Mouse (Mus musculus) testis, adult 2 months (tissue): ENCODE data around the gene Bap1. TPM values are rescaled to one million over a fixed set of nuclear protein-coding genes. Genes with fewer than 3 reads are reported as not detected.

Experiments
- H3K27ac ChIP-seq: fragments of 200-500 bp; 2 replicates; pipeline ENCODE4 v1.5.1; 2012; ENCODE audit warnings: low read depth, low read length; ENCODE audit not compliant: control insufficient read depth, insufficient read depth
- H3K27me3 ChIP-seq: fragments of 200-500 bp; 2 replicates; pipeline ENCODE4 v1.6.1; 2012; ENCODE audit warnings: mild to moderate bottlenecking, low read length, moderate library complexity; ENCODE audit not compliant: control insufficient read depth, insufficient read depth
- H3K36me3 ChIP-seq: fragments of 200-500 bp; 2 replicates; pipeline ENCODE4 v1.6.1; 2012; ENCODE audit warnings: mild to moderate bottlenecking, low read length; ENCODE audit not compliant: control insufficient read depth, insufficient read depth
- H3K4me1 ChIP-seq: fragments of 200-500 bp; 2 replicates; pipeline ENCODE4 v1.6.1; 2012; ENCODE audit warnings: low read length; ENCODE audit not compliant: control insufficient read depth, insufficient read depth
- H3K4me3 ChIP-seq: fragments of 200-500 bp; 2 replicates; pipeline ENCODE4 v1.5.1; 2012; ENCODE audit warnings: low read depth, mild to moderate bottlenecking, low read length, moderate library complexity, mixed read lengths; ENCODE audit not compliant: control insufficient read depth
- CTCF ChIP-seq: fragments of 200-500 bp; IDR thresholded peaks from 2 replicates; pipeline ENCODE4 v1.5.1; 2012; ENCODE audit warnings: low read depth, mild to moderate bottlenecking, inconsistent platforms, low read length, moderate library complexity; ENCODE audit not compliant: control insufficient read depth, insufficient read depth, insufficient replicate concordance
- POLR2A ChIP-seq: fragments of 200-500 bp; IDR thresholded peaks from 2 replicates; pipeline ENCODE4 v1.6.1; 2012; ENCODE audit warnings: low read depth, mild to moderate bottlenecking, inconsistent platforms, low read length, moderate library complexity; ENCODE audit not compliant: control insufficient read depth
- polyA plus RNA-seq: library from polyadenylated mRNA; depleted of rRNA; stranded (reverse); fragments of >200 nt; gene quantifications from 2 replicates; pipeline ENCODE4 v1.2.3, GENCODE M21; 2012; rRNA removed

Bap1 gene
- polyA plus RNA-seq: 84.1 and 84.7 TPM in 2 replicates

- Histone ChIP-seq H3K4me1 (no peaks in the 10 kb centered on the region; the same call in 1 of the 2 replicates), H3K27ac (peak within 1 kb of the TSS; percentile 99), H3K4me3 (peak within 1 kb of the TSS; percentile 98), H3K36me3 (peaks cover 3% of the 10 kb centered on the region), H3K27me3 (no peaks in the 10 kb centered on the region)
- TF ChIP-seq CTCF (no peak), POLR2A (peak; percentile 93)
Observed at GRCm38 (mm10) chr14:31251084-31251604, at the start of gene Bap1, which contains the start of gene Phf7. Bap1 (plus strand) TSS chr14:31251450. Phf7 (minus strand) TSS chr14:31251317.

GRCm38 (mm10) chr14:31204844-31205243 is 46.4 kb upstream of the Bap1 start:
- no peak for TF ChIP-seq POLR2A
- no peak for TF ChIP-seq CTCF
- no peak overlapping the region for H3K4me3 ChIP-seq
- H3K27me3 ChIP-seq: no peaks in the 10 kb centered on the region
- peaks cover 13% of the 10 kb centered on the region for H3K4me1 ChIP-seq
- H3K36me3 ChIP-seq: no peaks in the 10 kb centered on the region
- no peak overlapping the region for H3K27ac ChIP-seq

GRCm38 (mm10) chr14:31205244-31205561 is 46.0 kb upstream of the Bap1 start:
- no peaks in the 10 kb centered on the region for H3K36me3 ChIP-seq
- 0 out of 2 replicates have a peak overlapping the region, but pooled peaks have one; percentile 8 for H3K27ac ChIP-seq
- H3K4me3 ChIP-seq: peak overlapping the region; percentile 19
- TF ChIP-seq POLR2A (no peak), CTCF (no peak)
- H3K4me1 ChIP-seq: peaks cover 13% of the 10 kb centered on the region
- H3K27me3 ChIP-seq: no peaks in the 10 kb centered on the region

GRCm38 (mm10) chr14:31205562-31206467 is 45.4 kb upstream of the Bap1 start:
- TF ChIP-seq CTCF (no peak), POLR2A (no peak)
- Histone ChIP-seq H3K27me3 (no peaks in the 10 kb centered on the region), H3K36me3 (no peaks in the 10 kb centered on the region), H3K4me3 (peak overlapping the region; percentile 92), H3K27ac (peak overlapping the region; percentile 69), H3K4me1 (peaks cover 13% of the 10 kb centered on the region)

GRCm38 (mm10) chr14:31206472-31206981 is 44.7 kb upstream of the Bap1 start:
- Histone ChIP-seq H3K4me3 (peak overlapping the region; percentile 92), H3K27ac (peak overlapping the region; percentile 69), H3K27me3 (no peaks in the 10 kb centered on the region), H3K4me1 (peaks cover 13% of the 10 kb centered on the region), H3K36me3 (no peaks in the 10 kb centered on the region)
- TF ChIP-seq POLR2A: peak; percentile 72
- TF ChIP-seq CTCF: no peak

DNA sequence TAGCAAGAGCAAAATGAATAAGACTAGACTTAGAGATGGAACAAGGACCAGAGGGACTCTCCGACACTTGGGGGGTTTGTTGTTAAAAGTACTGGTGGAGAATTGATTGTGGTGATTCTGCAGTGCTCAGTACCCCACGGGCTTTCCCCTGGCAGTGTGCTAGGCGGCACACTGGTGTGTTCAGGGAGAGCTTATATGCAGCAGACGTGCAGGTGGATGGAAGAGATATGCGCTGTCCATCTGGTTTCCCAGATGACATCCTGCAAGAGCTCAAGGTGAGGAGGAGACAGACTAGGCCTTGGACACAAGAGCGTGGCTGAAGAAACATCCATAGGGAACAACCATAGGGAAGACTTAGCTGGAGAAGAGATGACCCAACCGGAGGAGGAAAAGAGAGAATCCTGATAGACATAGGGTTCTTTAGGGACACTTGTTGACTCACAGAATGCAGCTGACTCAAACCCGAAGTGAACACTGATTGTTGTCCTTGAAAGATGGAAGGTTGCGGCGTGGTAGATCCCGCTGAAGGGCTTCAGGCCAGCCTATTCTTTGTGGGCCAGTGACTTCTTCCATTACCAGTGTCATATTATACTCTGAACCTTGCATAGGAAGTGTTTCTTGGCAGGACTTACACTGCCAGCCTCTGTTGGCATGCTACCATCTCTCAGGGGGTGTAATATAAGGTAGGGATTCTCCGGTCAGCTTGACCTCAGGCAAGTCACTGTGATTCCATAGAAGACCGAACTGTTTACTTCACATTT is 44.0 kb upstream of the Bap1 start:
- Histone ChIP-seq H3K4me1 (peaks cover 13% of the 10 kb centered on the region), H3K27ac (peak overlapping the region; percentile 62), H3K4me3 (peak overlapping the region; percentile 89), H3K27me3 (no peaks in the 10 kb centered on the region), H3K36me3 (no peaks in the 10 kb centered on the region)
- TF ChIP-seq POLR2A (no peak), CTCF (no peak)
